Mouse (Mus musculus) naive thymus-derived CD4-positive, alpha-beta T cell, adult 5 months (primary cell): Measurements from ENCODE around the gene Bcl6. TPM values are rescaled to one million over a fixed set of nuclear protein-coding genes. Genes with fewer than 3 reads are reported as not detected.

Experiments
- polyA plus RNA-seq: library from polyadenylated mRNA; unstranded; fragments of 100-300 nt; shearing (Covaris generic); gene quantifications from one replicate; pipeline ENCODE4 v1.2.1, GENCODE M21; 2017

Gene Bcl6
- 26.7 TPM for polyA plus RNA-seq

GRCm38 (mm10) chr16:23988466-23989208 lies at the start of gene Bcl6, which contains the start of gene Gm37419:
Gene Bcl6 (minus strand): TSS chr16:23988852.
Gene Gm37419 (plus strand): TSS chr16:23988482.

DNA sequence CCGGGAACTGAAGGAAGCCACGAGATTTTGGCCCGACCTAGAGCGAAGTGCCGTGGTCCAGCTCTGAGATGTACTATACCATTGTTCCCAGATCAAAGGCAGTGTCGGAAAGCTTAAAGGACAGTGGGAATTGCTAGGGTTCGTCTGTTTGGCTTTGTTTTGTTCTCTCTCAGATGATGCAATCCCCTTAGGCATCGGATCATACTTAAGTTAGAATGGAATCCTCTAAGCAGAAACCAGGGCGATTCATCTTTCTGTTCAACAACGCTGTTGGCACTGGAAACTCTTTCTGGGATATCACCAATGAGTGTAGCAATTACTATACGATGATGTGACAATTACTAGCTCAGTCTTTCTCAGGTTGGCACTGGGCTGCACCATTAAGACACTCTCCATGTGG lies 56.4 kb downstream of the Bcl6 start, which contains the start of gene Rtp2:
Gene Rtp2 (minus strand): TSS at position 101 of the 400 bp plus-strand sequence.

Other genes starting within 250 kb of the Bcl6 start
- gene Sst, start 97.9 kb downstream of the Bcl6 start, polyA plus RNA-seq, result not detected
- gene Rtp2, start 56.5 kb downstream of the Bcl6 start, polyA plus RNA-seq, result not detected
- not detected for gene Gm37419, start 370 bp downstream of the Bcl6 start, polyA plus RNA-seq